Mouse (Mus musculus): ENCODE results near the gene Cops6. TPM values are rescaled to one million over a fixed set of nuclear protein-coding genes. Genes with fewer than 3 reads are reported as not detected.

Cops6 gene
- total RNA-seq (2022): 100 to 1,000 TPM; 133 to 147 (median 144) TPM

DNA sequence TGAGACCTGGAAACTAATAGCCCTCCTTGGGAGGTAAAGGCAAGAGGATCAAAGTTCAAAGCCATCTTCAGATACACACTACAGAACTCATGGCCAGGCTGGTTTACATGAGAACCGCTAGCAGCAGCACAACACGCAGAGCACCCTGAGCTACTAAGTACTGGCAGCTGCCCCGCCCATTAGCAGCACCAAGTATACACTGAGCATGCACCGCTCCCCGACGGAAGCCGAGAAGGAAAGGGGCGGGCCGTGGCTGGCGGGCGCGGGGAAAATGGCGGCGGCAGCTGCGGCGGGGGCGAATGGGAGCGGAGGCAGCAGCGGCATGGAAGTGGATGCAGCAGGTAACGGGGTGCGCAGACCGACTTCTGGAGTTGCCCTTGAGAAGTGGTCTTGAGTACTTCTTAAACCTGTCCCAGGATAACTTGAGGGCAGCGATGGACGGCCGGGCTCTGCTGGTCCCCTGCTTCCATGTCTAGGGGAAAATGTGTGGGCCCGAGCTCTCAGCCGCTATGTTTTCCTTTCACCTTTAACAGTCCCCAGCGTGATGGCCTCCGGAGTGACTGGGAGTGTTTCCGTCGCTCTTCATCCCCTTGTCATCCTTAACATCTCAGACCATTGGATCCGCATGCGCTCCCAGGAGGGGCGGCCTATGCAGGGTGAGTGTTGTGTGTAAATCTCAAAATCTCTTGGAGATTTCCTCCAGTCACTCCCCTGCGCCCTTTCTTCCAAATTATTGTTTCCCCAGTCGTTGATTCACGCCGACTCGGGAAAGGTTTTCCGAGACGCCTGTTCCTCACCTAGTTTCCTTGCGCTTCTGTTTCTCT lies at the start of gene Cops6:
Cops6 (plus strand) TSS at position 230 of the 824 bp plus-strand sequence.
- DNase-seq (ENCODE audit: low spot score in 2 of 2): peak; percentile 90 to 93

DNA sequence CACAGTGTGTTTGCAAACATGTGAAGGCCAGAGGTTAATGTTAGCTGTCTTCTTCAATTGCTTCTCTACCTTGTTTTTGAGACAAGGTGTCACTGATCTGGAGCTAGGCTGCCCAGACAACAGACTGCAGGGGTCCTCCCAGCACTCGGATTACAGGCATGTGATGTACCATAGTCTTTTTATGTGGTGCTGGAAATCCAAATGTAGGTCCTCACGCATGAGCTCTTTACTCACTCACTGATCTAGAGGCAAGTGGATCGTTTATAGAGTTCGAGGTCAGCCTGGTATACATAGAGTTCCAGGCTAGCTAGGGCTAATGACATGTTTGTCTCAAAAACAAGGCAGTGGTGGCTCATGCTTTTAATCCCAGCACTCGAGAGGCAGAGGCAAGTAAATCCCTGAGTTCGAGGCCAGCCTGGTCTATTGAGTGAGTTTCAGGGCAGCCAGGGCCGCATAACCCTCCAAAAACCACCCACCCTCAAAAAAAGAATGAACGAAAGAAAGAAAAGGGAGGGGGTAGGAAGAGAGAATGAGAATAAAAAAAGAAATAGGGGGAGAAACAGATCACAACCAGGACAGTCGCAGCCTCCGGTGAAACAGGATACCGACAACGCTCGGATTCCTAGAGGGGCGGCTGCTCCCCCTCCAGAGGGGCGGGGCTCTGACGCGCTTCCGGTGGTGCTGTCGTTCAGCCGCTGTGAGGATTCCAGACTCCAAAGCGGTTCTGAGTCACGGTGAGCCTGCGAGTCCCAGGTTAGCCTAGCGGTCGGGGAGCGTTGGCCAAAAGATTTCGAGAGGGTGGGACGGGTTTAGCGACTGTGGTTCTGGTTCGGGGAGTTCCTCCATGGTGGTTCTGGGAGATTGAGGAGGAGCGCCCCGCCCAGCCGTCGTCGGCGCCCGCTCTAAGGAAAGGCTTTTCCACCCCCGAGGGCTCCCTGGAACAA lies 44.3 kb upstream of the Cops6 start, which contains the start of gene Zscan21:
Zscan21 (plus strand) TSS at position 649 of the 944 bp plus-strand sequence.
- peak; percentile 80 to 81 for DNase-seq (ENCODE audit: low spot score in 2 of 2)

DNA sequence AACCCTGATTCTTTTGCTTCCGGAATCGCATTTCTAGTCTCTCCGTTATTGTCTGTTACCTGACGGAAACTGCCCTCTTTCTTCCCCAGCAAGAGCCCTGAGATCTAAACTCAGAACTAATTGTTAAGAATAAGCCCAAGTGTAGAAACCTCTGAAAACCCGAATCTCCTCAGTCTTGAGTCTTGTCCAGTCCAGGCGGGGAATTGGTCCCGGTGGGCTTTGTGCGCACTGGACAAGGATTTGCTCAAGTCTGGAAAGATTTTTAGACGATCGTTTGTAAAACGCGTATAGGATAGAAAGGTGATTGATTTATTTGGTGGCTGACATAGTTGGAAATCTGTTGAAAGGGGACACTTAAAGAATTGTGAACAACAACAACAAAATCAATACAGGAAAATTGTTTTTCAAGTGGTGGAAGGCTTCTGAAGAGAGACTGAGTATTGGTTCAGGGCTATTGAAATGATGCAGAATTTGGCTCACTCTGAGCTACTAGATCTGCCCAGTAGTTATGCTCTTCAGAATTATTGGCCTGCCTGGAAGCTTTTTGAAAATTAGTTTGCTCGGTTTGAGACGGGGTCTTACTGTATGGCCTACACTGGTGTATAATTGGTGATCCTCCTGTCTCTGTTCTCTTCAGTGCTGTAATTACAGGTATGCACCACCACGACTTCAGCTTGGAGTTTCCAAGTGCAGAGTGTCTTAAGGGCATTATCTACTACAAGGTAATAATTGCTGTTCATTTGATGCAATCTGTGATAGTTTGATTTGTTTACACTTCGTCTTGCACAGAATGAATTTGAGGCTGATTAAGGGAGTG lies 43.5 kb upstream of the Cops6 start:
- DNase-seq (ENCODE audit: low spot score in 2 of 2): no peak

DNA sequence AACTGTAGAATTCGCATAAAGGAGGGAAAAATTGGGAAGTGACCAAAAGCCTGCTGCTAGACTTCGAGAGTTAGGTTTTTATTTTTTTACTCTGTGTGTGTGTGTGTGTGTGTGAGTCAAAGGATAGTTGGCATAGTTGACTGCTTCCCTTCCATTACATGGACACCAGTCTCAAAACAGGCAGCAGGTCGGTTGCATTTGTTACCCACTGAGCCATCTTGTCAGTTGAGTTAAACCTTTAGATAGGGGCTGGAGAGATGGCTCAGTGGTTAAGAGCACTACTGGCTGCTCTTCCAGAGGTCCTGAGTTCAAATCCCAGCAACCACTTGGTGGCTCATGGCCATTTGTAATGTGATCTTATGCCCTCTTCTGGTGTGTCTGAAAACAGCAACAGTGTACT lies 42.8 kb upstream of the Cops6 start:
- no peak for DNase-seq (ENCODE audit: low spot score in 2 of 2)

DNA sequence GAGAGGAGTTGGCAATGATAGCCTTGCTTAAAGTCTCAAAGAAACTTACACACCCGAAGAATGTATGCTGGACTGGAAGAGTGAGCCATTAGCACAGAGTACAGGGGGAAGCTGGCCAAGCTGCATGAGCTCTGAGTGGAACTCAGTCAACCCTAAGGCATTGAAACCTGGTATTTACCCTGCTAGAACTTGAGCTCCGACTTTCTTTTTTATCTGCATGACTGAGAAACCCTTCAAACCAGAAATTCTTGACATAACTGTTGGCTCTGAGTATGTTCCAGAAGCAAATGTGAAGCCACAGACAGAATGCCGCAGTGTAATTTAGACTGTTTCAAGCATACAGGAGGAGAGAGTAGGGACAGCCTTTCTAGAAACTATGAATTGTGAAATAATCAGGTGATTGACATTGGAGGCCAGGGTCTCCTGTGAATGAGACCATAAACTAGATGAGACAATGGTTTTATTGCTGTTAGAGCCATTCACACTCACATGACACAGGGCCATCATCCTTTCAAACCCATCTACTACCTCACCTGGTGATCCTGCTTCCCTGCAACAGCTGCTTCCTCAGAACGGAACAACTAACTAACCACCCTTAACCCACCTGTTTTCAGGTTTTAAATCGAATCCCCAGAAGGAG lies 28.3 kb upstream of the Cops6 start:
- DNase-seq (ENCODE audit: low spot score in 2 of 2): no peak

DNA sequence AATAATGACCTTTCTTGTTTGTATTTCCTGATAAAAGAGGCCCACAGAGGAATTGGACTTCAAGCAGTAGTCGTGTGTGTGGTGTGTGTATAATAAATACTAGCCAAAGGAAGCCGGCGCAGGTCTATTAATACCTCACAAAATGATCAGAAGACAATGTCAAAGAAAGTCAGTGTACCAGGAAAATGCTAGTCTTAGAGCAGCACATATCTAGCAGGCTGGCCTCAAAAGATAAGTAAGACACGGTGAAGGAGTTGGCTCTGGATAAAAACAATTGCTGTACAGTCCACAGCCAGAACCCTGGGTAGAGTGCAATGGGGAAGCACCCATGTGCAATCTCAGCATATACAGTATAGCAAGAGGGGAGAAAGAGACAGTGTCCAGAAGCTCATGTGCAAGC lies 23.6 kb upstream of the Cops6 start:
- DNase-seq (ENCODE audit: low spot score in 2 of 2): no peak

DNA sequence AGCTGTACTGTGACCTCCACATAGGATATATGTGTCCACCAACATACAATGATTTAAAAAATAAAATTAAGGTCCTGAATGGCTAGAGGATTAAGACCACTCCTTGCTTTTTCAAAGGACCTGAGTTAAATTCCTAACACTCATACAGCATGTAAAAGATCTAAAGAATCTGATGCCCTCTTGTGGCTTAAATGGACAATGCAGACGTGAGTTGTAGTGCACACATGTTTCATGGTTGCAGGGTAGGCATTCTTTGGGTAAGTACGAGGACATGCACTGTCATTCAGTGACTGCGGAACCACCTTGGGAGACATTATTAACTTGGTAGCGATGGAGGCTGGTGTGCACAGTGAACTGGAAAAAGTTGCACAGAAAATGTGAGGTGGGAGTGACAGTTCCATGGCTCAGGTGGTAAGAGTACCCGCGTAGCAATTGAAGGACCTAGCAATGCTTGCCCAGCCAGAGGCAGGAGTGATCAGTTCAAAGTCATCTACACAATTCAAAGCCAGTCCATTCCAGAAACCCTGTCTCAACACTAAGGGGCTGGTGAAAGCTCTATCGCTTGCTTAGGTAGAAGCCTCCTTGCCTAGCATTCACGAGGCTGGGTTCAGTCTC lies 22.8 kb upstream of the Cops6 start:
- no peak for DNase-seq (ENCODE audit: low spot score in 2 of 2)

DNA sequence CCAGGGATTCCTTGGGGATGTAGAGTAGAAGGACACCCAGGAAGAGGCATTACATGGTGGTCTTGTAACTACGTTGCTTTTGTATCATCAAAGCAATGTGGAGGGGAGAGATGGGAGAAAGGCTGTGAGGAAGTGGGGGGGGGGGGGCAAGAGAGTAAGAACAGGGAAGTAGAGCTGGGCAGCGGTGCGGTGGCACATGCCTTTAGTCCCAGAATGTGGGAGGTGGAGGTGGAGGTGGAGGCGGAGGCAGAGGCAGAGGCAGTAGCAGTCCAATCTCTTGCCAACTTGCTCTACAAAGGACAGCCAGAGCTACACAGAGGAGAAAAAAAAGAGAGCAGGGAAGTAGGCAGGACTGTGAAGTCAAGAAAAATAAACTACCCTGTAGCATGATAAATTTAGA lies 22.3 kb upstream of the Cops6 start:
- DNase-seq (ENCODE audit: low spot score in 2 of 2): no peak

DNA sequence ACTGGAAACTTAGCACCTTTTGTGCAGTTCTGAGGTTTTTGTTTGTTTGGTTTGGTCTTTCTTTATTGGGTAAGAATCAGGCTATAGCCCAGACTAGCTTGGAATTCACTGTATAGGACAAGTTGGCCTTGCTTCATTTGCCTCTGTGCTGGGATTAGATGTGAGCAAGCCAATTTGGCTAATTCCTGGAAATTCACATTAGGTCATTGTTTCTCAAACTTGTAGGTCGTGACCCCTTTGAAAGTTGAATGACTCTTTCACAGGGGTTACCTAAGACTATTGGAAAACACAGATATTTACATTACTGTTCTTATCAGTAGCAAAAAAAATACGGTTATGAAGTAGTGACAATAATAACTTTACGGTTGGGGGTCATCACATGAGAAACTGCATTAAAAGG lies 6.5 kb upstream of the Cops6 start:
- DNase-seq (ENCODE audit: low spot score in 2 of 2): no peak

DNA sequence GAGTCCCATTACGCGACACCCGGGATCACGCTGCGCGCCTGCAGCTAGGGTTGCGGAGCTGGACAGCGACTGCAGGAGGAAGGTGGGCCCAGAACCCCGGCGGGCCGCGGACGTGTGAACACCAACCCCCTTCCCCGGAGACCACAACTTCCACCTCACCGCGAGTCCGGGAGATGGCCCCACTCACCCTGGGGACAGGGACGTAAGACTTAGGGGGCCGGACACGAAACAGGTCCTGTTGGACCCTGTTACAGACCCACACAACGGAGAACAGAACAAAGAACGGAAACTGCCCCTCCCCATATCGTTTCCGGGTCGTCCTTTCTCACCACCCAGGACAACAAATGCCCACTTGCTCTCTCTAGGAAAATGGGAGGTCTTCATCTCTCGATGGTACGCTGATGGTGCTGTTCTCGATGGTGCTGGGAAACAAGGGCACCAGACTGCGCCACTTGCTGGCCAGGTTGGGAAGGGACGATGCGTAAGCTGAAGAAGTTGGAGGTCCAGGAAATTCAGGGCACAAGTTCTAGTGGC lies 5.4 kb upstream of the Cops6 start, which contains the start of gene Zfp113:
Zfp113 (minus strand) TSS at position 302 of the 534 bp plus-strand sequence.
- DNase-seq (ENCODE audit: low spot score in 2 of 2): peak; percentile 75 to 92

DNA sequence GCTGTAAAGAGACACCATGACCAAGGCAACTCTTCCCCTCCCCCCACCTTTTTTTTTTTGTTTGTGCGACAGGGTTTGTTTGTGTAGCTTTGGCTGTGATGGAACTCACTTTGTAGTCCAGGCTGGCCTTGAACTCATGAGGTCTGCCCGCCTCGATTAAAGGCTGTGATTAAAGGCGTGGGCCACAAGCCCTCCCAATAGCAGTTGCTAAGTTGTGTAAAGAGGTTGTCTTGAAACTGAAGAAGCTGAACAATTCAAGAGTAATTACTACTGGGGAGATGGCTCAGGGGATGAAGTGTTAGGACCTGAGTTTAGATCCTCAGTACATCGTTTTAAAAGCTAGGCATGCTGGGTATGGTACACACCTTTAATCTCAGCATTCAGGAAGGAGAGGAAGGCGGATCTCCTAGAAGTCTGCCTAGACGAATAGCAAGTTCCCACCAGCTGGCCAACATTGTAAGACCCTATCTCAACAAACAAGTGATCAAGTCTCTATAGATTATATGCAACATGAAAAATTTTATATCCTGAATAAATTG lies 578 bp upstream of the Cops6 start:
- DNase-seq (ENCODE audit: low spot score in 2 of 2): no peak

DNA sequence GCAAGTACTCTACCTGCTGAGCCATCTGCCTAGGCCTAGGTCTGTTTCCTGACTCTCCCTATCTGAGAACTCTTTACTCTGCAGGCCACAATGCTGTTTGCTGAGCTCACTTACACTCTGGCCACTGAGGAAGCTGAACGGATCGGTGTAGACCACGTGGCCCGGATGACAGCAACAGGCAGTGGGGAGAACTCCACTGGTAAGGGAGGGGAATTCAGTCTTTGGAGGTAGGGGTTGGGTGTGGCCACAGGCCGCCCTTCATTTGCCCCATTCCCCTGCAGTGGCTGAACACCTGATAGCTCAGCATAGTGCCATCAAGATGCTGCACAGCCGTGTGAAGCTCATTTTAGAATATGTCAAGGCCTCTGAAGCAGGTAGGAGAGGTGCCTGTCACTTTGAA lies 2.2 kb downstream of the Cops6 start:
- no peak for DNase-seq (ENCODE audit: low spot score in 2 of 2)

DNA sequence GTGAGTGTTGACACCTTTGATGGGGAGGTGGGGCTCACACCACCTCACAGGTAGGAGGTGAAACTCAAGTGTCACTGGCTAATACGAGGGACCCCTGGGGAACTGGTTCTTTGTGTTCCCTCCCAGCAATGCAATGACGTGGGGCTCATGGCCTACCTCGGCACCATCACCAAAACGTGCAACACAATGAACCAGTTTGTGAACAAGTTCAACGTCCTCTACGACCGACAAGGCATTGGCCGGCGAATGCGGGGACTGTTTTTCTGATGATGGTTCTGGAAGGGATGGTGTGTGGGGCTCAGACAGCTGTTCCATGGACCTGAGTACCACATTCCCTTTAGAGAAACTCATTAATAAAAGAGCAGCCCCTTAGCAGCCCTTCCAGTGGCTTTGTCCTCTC lies 2.7 kb downstream of the Cops6 start:
- no peak for DNase-seq (ENCODE audit: low spot score in 2 of 2)

DNA sequence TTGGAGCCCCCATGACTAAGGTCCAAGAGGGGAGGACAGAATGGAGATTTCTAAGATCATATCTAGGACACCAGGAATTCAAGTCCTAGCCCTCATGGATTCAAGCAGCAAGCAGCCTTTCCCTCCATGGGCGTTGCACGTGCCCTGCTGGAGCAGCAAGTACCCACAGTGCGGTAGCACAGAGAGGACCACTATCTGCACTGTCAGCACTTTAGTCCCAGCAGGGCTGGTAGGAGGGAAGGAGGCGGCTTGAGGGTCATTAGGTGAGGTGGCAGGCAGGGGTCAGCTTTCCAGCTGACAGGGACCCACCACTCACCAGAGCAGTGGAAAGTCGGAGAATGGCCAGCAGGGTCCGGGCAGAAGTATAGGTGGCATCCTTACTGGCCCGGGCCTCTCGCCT lies 4.7 kb downstream of the Cops6 start:
- DNase-seq (ENCODE audit: low spot score in 2 of 2): no peak

DNA sequence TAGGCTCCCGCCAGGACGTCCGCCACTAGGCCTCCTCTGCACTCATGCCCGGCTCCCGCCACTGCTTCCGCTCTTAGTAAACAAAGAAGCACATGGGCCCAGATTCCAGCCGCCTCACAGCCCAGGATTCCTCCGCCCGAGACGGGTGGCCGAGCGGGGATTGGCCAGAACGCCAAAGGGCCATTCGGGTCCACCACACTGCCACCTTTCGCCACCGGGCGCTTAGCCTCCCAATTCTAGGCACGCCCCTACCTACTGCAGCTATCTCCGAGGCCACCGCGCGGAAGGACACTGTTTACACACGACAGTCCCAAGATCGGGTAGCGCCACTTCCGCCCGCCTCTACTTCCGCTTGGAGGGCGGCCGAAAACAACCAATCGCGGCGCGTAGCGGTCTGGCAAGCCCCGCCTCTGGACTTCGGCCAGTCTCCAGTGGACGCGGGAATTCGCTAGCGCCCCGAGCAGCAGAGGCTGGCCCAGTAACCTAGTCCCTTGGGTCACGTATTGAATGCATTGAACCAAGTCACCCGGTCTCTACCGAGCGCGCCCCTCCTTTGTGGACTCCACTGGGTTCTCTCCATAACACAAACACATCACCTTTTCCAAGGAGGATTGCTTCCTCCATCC lies 10.2 kb downstream of the Cops6 start:
- DNase-seq (ENCODE audit: low spot score in 2 of 2): peak; percentile 90 to 92

DNA sequence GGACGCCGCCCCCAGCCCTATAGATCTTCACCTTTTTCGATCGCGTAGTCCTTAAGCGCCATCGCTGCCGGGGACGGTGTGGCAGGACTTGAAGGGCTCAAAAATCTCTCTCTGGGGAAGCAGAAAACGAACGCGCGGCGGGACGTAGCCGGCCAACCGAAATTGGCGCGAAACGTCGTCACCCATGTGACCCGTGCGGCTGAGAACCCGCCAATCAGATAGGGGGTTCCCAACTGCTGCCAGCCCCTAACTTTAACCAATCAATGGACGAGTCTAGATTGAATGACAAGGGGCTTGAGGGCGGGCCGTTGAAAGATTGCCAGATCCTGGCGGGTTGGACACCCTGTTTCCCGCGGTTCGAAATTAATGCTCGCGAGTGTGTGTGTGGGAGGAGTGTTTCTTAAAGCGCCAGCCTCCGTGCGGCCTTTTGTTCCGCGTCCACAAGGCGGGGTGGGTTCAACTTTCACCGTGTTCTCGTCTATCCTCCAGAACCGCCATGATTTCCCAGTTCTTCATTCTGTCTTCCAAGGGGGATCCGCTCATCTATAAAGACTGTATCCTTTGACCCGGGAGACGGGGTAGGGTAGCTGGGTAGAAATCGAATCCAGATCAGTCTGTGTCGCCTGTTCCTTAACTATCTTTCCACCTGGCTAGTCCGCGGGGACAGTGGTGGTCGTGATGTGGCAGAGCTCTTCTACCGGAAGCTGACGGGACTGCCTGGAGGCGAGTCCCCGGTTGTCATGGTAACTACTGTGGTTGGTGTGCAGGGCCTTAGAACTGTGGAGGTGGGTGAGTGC lies 11.0 kb downstream of the Cops6 start, which contains the start of the genes Ap4m1 and Mcm7:
Ap4m1 (plus strand) TSS at position 308 of the 797 bp plus-strand sequence.
Mcm7 (minus strand) TSS at position 728 of the 797 bp plus-strand sequence.
- DNase-seq (ENCODE audit: low spot score in 2 of 2): peak; percentile 97

DNA sequence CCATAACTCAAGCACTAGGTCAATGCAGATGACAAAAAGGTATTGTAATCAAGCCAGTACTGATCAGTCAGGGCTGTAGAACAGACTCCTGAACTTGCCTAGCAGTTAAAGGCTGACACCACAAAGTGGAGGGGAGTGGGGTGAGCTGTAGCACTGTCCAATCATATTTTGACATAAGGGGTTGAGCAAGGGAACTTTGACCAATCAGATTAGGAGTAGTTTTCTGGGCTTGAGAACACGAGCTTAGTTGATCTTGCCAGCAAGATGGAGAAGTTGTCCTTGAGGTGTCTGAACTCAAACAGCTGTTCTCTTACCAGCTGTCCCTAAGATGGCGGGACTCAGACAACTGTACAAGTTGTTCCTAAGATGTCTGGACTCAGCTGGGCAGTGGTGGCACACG lies 12.3 kb downstream of the Cops6 start:
- DNase-seq (ENCODE audit: low spot score in 2 of 2): no peak

DNA sequence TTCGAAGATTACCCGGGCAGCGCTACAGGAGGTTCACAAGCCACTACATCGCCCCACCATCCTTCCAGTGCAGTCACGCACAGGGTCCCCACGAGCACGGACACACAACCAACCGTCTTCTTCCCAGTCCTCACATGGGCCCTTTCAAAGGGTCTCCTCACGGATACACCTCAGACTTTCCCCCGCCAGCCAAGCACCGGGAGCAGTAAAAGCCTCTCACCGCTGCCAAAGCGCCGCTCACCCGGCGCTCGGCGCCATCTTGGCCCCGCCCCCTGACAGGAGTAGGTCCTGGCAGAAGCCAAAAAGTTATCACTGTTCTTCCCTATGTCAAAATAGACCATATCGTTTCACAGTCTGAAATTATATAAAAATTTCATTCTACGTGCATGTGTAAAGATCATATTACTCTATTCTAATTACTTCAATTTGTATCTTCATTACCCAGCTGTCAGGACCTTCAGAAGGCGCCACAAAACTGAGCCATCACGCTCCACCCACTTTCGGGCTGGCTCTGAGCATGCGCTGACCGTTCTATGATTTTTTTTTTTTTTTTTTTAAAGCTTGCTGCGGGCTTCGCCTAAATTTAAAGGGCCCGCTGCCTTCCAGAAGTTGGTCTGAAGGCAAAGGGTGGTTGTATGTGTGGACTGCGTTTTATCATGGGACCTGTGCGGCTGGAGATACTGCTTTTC lies 26.2 kb downstream of the Cops6 start, which contains the start of the genes Taf6 and Cnpy4:
Taf6 (minus strand) TSS at position 502 of the 689 bp plus-strand sequence.
Cnpy4 (plus strand) TSS at position 536 of the 689 bp plus-strand sequence.
- DNase-seq (ENCODE audit: low spot score in 2 of 2): peak; percentile 59 to 73

All from left cerebral cortex, adult 8-10 months (tissue).